Mouse (Mus musculus) heart, embryonic 14.5 days (tissue): ENCODE results near the gene Alg12. TPM values are rescaled to one million over a fixed set of nuclear protein-coding genes. Genes with fewer than 3 reads are reported as not detected.

Experiments
- ATAC-seq: fragments of 200-750 bp; cut with Nextera tagmentation; 2 replicates; pipeline ENCODE4 v1.8.0; 2017; ENCODE audit warnings: low read depth, moderate TSS enrichment; ENCODE audit not compliant: insufficient number of reproducible peaks, insufficient read depth, low FRiP score
- H3K27ac ChIP-seq, 2 experiments: fragments of 200-500 bp in 1 of 2; fragments of 300-500 bp in 1 of 2; sonication (generic) in 1 of 2; replicated peaks in 1 of 2; 2 replicates each; pipeline ENCODE4 v1.5.1; 2012 to 2014; ENCODE audit warnings: low read depth in 2 of 2, low read length in 2 of 2, control low read depth in 1 of 2, mild to moderate bottlenecking in 1 of 2, mixed read lengths in 1 of 2; ENCODE audit not compliant: control insufficient read depth in 1 of 2, insufficient read depth in 1 of 2
- H3K27me3 ChIP-seq: fragments of 300-500 bp; sonication (generic); 2 replicates; pipeline ENCODE4 v1.6.1; 2014; ENCODE audit warnings: mild to moderate bottlenecking, low read length, control low read depth; ENCODE audit not compliant: control insufficient read depth, insufficient read depth
- H3K36me3 ChIP-seq: fragments of 300-500 bp; sonication (generic); 2 replicates; pipeline ENCODE4 v1.6.1; 2014; ENCODE audit warnings: mild to moderate bottlenecking, control low read depth, low read length, mixed read lengths; ENCODE audit not compliant: control insufficient read depth, insufficient read depth
- H3K4me1 ChIP-seq, 2 experiments: fragments of 200-500 bp in 1 of 2; fragments of 300-500 bp in 1 of 2; sonication (generic) in 1 of 2; 2 replicates each; pipeline ENCODE4 v1.6.1; 2012 to 2014; ENCODE audit warnings: low read length in 2 of 2, control low read depth in 1 of 2, mixed read lengths in 1 of 2; ENCODE audit not compliant: control insufficient read depth in 2 of 2, insufficient read depth in 2 of 2
- H3K4me2 ChIP-seq: fragments of 300-500 bp; sonication (generic); 2 replicates; pipeline ENCODE4 v1.6.1; 2014; ENCODE audit warnings: mild to moderate bottlenecking, low read length
- H3K4me3 ChIP-seq, 2 experiments: fragments of 200-500 bp in 1 of 2; fragments of 300-500 bp in 1 of 2; sonication (generic) in 1 of 2; 2 replicates each; pipeline ENCODE4 v1.5.1; 2012 to 2014; ENCODE audit warnings: low read length in 2 of 2, mild to moderate bottlenecking in 2 of 2, control low read depth in 1 of 2, low read depth in 1 of 2, moderate library complexity in 1 of 2; ENCODE audit not compliant: control insufficient read depth in 1 of 2, insufficient read depth in 1 of 2
- H3K9ac ChIP-seq: fragments of 300-500 bp; sonication (generic); 2 replicates; pipeline ENCODE4 v1.6.1; 2014; ENCODE audit warnings: mild to moderate bottlenecking, low read length
- H3K9me3 ChIP-seq: fragments of 300-500 bp; sonication (generic); 2 replicates; pipeline ENCODE4 v1.6.1; 2016; ENCODE audit warnings: low read length, control low read depth; ENCODE audit not compliant: control insufficient read depth
- WGBS: fragments of 180-500 bp; shearing (Covaris S2); extraction: QIAGEN DNeasy Blood & Tissue Kit; methylation state at CpG from one replicate; pipeline ENCODE4 v1.1.7; 2014; 5-methylcytosine and 5-hydroxymethylcytosine counted together
- polyA plus RNA-seq: library from polyadenylated mRNA; unstranded; fragments of >200 nt; fragmentation: Nextera tagmentation; extraction: Ambion mirVana; gene quantifications from 2 replicates; pipeline ENCODE4 v1.2.1, GENCODE M21; 2014

The Alg12 gene
- polyA plus RNA-seq, 1 experiment from 2014 or later = 9.9 TPM

GRCm38 (mm10) chr15:88864270-88865030 is 45.3 kb upstream of the Alg12 start:
- WGBS = 20% methylated on average over 22 of the region's 22 CpGs
- peaks cover 48 to 51% of the 10 kb centered on the region in 2 experiments for H3K4me1 ChIP-seq
- ATAC-seq = no peak
- H3K36me3 ChIP-seq = peaks cover 29% of the 10 kb centered on the region
- H3K27ac ChIP-seq = peak overlapping the region; percentile 74 to 94
- H3K9ac ChIP-seq = peak overlapping the region; percentile 67
- peak overlapping the region; percentile 95 to 96 for H3K4me3 ChIP-seq
- no peaks in the 10 kb centered on the region for H3K27me3 ChIP-seq
- H3K9me3 ChIP-seq = no peaks in the 10 kb centered on the region
- peak overlapping the region; percentile 91 for H3K4me2 ChIP-seq

GRCm38 (mm10) chr15:88863695-88864231 is 44.6 kb upstream of the Alg12 start:
- Histone ChIP-seq H3K9ac (peak overlapping the region; percentile 98), H3K9me3 (no peaks in the 10 kb centered on the region), H3K4me1 (peaks cover 51 to 52% of the 10 kb centered on the region in 2 experiments), H3K27me3 (no peaks in the 10 kb centered on the region), H3K36me3 (peaks cover 29% of the 10 kb centered on the region), H3K27ac (peak overlapping the region; percentile 74 to 94), H3K4me3 (peak overlapping the region; percentile 95 to 96), H3K4me2 (peak overlapping the region; percentile 91)
- under 1% methylated on average over 26 of the region's 39 CpGs for WGBS
- peak; percentile 78 for ATAC-seq

- no peaks in the 10 kb centered on the region for H3K27me3 ChIP-seq
Observed at GRCm38 (mm10) chr15:88862881-88863694, 44.0 kb upstream of the Alg12 start.

GRCm38 (mm10) chr15:88861772-88862622 is 42.9 kb upstream of the Alg12 start, which contains the start of gene Pim3:
Pim3 (plus strand) TSS chr15:88862186.
- Histone ChIP-seq H3K4me1 (peaks cover 35 to 37% of the 10 kb centered on the region in 2 experiments), H3K4me2 (peak within 1 kb of the TSS; percentile 91), H3K9ac (peak within 1 kb of the TSS; percentile 98), H3K36me3 (peaks cover 29% of the 10 kb centered on the region), H3K9me3 (no peaks in the 10 kb centered on the region), H3K27me3 (no peaks in the 10 kb centered on the region), H3K4me3 (peak within 1 kb of the TSS; percentile 95 to 96), H3K27ac (peak within 1 kb of the TSS; percentile 94 to 98)
- under 1% methylated on average over 98 of the region's 107 CpGs for WGBS
- ATAC-seq = peak; percentile 80

More at GRCm38 (mm10) chr15:88862881-88863694, 44.0 kb upstream of the Alg12 start:
- Histone ChIP-seq H3K9ac (peak overlapping the region; percentile 98), H3K36me3 (peaks cover 29% of the 10 kb centered on the region), H3K9me3 (no peaks in the 10 kb centered on the region), H3K27ac (peak overlapping the region; percentile 60 to 94), H3K4me3 (peak overlapping the region; percentile 95 to 96), H3K4me2 (peak overlapping the region; percentile 91), H3K4me1 (peaks cover 45 to 46% of the 10 kb centered on the region in 2 experiments)
- ATAC-seq = no peak
- under 1% methylated on average over 98 of the region's 98 CpGs for WGBS

- no peak overlapping the region for H3K4me3 ChIP-seq
- no peaks in the 10 kb centered on the region for H3K27me3 ChIP-seq
- H3K4me2 ChIP-seq = no peak overlapping the region
- no peaks in the 10 kb centered on the region for H3K9me3 ChIP-seq
- peaks cover 17% of the 10 kb centered on the region for H3K36me3 ChIP-seq
- no peak overlapping the region for H3K9ac ChIP-seq
- ATAC-seq = no peak
- WGBS = 88% methylated on average over 3 of the region's 3 CpGs
- H3K4me1 ChIP-seq = peaks cover 25 to 28% of the 10 kb centered on the region in 2 experiments
- H3K27ac ChIP-seq = no peak overlapping the region
Observed at GRCm38 (mm10) chr15:88860781-88861180, 41.7 kb upstream of the Alg12 start.

- peaks cover 25 to 28% of the 10 kb centered on the region in 2 experiments for H3K4me1 ChIP-seq
- no peaks in the 10 kb centered on the region for H3K9me3 ChIP-seq
- no peak overlapping the region for H3K4me2 ChIP-seq
- no peak overlapping the region for H3K4me3 ChIP-seq
- no peak overlapping the region for H3K27ac ChIP-seq
- no peaks in the 10 kb centered on the region for H3K27me3 ChIP-seq
- WGBS = 62% methylated on average over 8 of the region's 8 CpGs
- no peak overlapping the region for H3K9ac ChIP-seq
- H3K36me3 ChIP-seq = peaks cover 3% of the 10 kb centered on the region
- ATAC-seq = no peak
Observed at GRCm38 (mm10) chr15:88859206-88859970, 40.3 kb upstream of the Alg12 start.
